Mouse (Mus musculus): ENCODE measurements around the gene Nop56.

Nop56 gene

GRCm38 (mm10) chr2:130294936-130295277 lies 20.7 kb downstream of the Nop56 start, which contains the start of gene Ebf4:
TSS of gene Ebf4 (plus strand) at chr2:130295169.
- DNase-seq (ENCODE audit: low read depth in 2 of 2, low spot score in 2 of 2), result no peak

DNA sequence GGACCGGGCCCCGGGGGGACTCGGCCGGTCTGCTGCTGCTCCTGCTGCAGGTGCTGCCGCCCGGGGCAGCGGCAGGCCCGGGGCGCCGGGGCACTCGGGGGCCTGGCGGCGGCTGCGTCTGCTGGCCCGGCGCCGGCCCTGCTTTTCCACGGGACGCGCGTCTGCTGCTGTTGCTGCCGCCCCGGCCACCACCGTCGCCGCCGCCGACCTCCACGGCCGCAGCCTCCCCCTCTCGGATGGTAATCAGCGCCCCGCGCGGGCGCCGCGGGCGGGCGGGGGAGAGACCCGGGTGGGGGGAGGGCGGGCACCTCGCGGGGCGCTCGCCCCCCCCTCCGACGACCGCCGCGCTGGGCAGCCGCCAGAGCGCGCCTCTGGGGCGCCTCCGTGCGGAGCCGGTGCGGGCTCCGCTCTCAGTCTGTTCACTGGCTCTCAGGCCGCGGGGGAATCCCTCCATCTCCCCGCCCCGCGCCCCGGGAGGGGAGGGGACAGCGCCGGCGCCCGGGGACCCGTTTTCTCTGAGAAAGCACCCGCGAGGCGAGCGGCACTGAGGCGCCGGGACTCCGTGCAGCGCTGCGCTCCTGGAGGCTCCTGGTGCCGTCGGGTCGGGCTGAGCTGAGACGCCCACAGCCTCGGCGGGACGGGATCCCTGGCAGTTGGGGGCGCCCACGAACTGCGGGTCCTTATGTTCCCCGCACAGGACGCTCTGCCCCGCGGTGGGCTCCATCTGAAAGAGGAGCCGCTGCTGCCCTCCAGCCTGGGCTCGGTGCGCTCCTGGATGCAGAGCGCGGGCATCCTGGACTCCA lies 21.3 kb downstream of the Nop56 start:
- DNase-seq (ENCODE audit: low read depth in 2 of 2, low spot score in 2 of 2), result peak in 1 of 2 experiments; percentile 28

GRCm38 (mm10) chr2:130296134-130296745 lies 22.0 kb downstream of the Nop56 start:
- DNase-seq (ENCODE audit: low read depth in 2 of 2, low spot score in 2 of 2), result no peak

DNA sequence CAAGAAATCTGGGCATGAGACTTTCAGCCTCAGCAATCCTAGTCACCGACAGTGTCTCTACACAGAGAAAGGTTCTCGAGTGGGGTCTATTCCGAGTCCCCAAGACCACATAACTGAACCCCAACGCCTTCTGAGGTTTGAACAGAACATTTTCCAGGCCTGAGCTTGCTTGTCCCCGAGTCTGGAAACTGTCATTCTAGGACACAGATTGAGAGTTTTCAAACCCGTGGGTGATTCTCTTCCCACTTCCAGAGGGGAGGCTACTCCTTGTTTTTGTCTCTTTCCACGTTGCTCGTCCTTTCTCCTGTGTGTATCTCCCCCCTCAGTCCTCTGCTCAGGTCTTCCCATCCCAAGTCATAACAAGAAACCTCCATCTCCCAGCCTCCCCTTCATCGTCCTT lies 23.4 kb downstream of the Nop56 start:
- no peak for DNase-seq (ENCODE audit: low read depth in 2 of 2, low spot score in 2 of 2)

DNA sequence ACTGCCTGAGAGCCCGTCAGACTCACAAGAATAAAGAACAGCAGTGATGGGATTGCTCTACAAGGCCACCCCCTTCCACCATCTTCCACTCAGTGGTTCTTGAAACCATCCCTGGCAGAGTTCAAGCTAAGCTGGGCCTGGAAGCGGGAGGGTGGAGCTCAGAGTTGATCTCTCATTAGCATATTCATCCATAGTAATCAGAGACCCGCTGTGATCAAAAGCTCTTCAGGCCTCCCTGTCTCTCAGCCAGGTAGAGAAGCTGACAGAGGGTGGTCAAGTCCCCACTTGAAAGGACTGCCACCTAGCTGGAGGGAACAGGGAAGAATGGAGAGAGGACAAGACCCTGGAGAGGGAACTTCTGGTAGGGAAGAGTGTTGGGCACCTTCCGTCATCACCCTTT lies 28.8 kb downstream of the Nop56 start:
- no peak for DNase-seq (ENCODE audit: low read depth in 2 of 2, low spot score in 2 of 2)

- DNase-seq (ENCODE audit: low read depth in 2 of 2, low spot score in 2 of 2), result no peak
Measured at GRCm38 (mm10) chr2:130327057-130327456, 52.8 kb downstream of the Nop56 start.
